Mouse (Mus musculus): Measurements from ENCODE around the gene Senp7. TPM values are rescaled to one million over a fixed set of nuclear protein-coding genes. Genes with fewer than 3 reads are reported as not detected.
"Not testable (repeated sequence)": the region's sequence is repeated elsewhere in the genome, so short reads cannot be mapped to it uniquely, and the experiment has no call there.

Senp7 gene
- total RNA-seq, 2 experiments from 2014 or later, result 49.3 to 53.4 TPM

DNA sequence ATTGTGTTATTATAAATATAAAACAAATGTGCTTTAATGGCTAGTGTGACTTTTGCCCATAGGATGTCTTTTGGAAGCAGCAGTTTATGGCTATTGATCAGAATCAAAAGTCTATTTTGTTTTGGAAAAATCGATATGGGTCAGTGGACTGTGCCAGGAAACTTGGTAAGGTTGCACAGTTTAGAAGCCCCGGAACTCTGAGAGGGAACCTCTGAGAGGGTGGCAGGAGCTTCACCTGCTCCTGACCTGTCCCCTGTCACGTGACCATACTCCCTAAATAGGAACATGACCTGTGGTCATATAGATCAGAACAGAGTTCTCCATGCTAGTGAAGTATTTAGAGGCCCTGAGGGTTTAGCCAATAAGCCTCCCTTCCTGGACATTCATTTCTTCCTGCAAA, 75.9 kb downstream of the Senp7 start:
- DNase-seq (ENCODE audit: low spot score in 2 of 2), result no peak

DNA sequence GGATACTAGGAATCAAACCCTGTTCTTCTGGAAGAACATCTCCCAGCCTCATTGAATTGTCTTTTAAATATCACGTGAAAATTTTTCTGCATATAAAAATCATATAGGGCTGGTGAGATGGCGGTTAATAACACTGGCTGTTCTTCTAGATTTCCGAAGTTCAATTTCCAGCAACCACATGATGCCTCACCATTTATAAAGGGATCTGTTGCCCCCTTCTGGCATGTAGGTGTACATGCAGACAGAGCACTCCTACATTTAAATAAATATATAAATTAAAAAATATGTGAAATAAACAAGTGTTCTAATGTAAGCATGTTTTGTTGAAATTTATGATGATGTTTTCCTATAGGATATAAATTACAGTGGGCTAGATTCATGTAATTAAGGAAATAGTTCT, 83.5 kb downstream of the Senp7 start:
- no peak for DNase-seq (ENCODE audit: low spot score in 2 of 2)

DNA sequence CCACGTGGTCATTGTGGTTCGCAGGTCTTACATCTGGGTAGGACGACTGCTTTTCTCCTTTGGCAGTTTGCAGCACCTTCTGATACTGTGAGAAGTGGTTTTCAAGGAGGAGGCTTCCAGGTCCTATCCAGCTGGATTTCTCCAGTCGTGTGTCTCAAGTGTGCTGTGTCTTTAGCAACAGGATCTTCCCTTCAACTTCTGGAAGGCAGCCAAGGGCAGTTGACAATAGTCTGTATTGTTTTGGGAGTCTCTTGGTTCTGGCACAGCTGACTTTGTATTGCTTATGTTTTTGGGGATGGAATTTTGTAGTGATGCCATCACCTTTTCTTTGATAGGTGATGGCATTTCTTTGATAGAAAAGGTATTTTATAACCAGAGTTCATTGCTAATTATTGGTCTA, 86.0 kb downstream of the Senp7 start:
- DNase-seq (ENCODE audit: low spot score in 2 of 2), result no peak

- DNase-seq (ENCODE audit: low spot score in 2 of 2), result not testable (repeated sequence)
Measured at GRCm38 (mm10) chr16:56137672-56138071, 89.5 kb downstream of the Senp7 start.

GRCm38 (mm10) chr16:56139921-56140320, 91.8 kb downstream of the Senp7 start:
- no peak for DNase-seq (ENCODE audit: low spot score in 2 of 2)

DNA sequence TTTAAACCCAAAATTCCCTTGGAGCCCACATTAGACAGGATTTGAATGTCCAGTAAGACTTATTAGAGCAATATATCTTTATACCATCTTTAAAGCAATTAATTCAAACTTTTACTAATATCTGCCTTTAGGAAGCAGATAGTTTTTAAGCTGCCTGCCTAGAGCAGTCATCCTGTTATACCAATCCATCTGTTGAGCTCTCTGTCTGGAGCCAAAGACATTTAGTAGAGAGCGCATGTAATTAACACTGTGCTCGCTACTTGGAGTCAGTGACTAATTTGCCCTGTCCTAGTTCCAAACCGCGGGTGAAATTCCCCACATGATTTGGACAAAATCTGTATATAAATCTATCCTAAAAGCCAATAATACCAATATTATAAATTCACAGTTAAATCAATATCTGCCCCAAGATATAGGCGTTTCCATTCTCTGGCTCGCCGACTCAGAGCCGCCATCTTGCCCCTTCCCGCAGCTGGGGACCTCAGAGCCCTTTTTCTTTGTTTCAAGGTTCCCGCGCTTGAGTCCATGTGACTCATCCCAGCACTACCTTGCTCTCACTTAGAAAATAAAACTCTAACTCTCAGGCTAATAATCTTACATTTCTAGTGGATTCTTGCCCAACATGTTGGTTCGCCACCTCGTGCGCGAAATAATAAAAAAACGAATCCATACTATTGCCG, 96.9 kb downstream of the Senp7 start:
- no peak for DNase-seq (ENCODE audit: low spot score in 2 of 2)

GRCm38 (mm10) chr16:56147679-56148078, 99.5 kb downstream of the Senp7 start:
- no peak for DNase-seq (ENCODE audit: low spot score in 2 of 2)

GRCm38 (mm10) chr16:56163466-56163865, 115.3 kb downstream of the Senp7 start:
- no peak for DNase-seq (ENCODE audit: low spot score in 2 of 2)

DNA sequence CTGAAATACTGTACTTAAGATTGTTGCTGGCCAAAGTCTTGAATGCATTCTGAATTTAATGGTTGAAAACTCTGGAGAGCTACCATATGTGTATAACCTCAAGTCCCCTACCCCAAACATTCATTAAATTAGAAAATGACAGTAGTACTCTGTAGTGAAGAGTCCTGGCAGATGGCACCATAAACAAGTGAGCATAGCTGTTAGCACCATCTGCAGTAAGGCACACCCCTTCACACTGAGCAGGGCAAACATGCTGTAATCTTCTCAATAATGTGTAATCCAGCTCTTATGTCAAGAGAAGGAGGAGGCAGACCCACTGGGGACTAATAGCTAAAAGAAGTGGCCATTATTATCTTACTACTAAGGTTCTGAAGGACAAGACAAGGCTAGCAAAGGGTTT, 122.1 kb downstream of the Senp7 start:
- DNase-seq (ENCODE audit: low spot score in 2 of 2), result peak in 1 of 2 experiments; percentile 30

- peak; percentile 21 to 41 for DNase-seq (ENCODE audit: low spot score in 2 of 2)
Measured at GRCm38 (mm10) chr16:56175867-56176581, 127.9 kb downstream of the Senp7 start.

GRCm38 (mm10) chr16:56186863-56187262, 138.7 kb downstream of the Senp7 start:
- DNase-seq (ENCODE audit: low spot score in 2 of 2), result no peak

- peak; percentile 28 to 45 for DNase-seq (ENCODE audit: low spot score in 2 of 2)
Measured at GRCm38 (mm10) chr16:56188198-56188597, 140.1 kb downstream of the Senp7 start.

- no peak for DNase-seq (ENCODE audit: low spot score in 2 of 2)
Measured at GRCm38 (mm10) chr16:56204051-56204450, 155.9 kb downstream of the Senp7 start, which contains the start of gene Impg2. TSS of gene Impg2 (plus strand) at chr16:56204313.

- no peak for DNase-seq (ENCODE audit: low spot score in 2 of 2)
Measured at GRCm38 (mm10) chr16:56212740-56213139, 164.6 kb downstream of the Senp7 start.

DNA sequence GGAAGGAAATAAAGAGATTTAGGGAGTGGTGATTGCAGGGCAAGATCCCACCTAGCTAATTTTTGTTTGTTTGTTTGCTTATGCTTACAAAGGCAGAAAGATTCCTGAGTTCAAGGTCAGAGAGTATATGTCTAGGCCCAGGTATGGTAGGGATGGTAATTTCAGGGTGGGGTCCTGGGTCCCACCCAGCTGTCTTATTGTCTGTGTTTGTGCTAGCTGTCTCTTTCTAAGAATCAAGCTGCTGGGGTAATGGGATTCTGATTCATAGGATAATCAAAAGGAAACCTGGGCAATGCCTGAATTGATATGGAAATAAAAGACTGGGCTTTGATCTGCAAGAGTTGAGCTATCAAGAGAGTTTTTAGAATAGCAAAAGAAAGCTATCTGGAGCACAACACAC, 179.5 kb downstream of the Senp7 start:
- DNase-seq (ENCODE audit: low spot score in 2 of 2), result no peak

DNA sequence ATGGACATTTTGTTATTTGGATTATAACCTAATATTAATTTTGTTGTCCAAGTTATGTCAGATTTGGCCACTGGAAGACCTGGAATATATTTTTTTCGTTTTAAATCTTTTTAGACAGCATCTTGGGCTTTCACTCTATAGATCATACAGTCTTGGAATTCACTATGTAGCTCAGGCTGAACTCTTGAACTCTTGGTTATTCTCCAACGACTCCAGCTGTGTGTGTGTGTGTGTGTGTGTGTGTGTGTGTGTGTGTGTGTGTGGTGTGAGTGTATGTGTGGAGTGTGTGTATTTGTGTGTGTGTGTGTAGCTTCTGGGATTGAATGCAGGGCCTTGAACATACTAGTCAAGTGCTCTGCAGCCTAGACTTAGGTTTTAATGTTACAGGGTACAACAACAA, 181.3 kb downstream of the Senp7 start:
- DNase-seq (ENCODE audit: low spot score in 2 of 2), result no peak

GRCm38 (mm10) chr16:56231300-56231699, 183.2 kb downstream of the Senp7 start:
- DNase-seq (ENCODE audit: low spot score in 2 of 2), result peak; percentile 65 to 76

GRCm38 (mm10) chr16:56232736-56233135, 184.6 kb downstream of the Senp7 start:
- peak in 1 of 2 experiments; percentile 9 for DNase-seq (ENCODE audit: low spot score in 2 of 2)
